Mouse (Mus musculus): Measurements from ENCODE around the gene Ffar4. TPM values are rescaled to one million over a fixed set of nuclear protein-coding genes. Genes with fewer than 3 reads are reported as not detected.

Ffar4 gene
- polyA plus RNA-seq, 1 experiment from 2014 or later = 8.8 TPM

DNA sequence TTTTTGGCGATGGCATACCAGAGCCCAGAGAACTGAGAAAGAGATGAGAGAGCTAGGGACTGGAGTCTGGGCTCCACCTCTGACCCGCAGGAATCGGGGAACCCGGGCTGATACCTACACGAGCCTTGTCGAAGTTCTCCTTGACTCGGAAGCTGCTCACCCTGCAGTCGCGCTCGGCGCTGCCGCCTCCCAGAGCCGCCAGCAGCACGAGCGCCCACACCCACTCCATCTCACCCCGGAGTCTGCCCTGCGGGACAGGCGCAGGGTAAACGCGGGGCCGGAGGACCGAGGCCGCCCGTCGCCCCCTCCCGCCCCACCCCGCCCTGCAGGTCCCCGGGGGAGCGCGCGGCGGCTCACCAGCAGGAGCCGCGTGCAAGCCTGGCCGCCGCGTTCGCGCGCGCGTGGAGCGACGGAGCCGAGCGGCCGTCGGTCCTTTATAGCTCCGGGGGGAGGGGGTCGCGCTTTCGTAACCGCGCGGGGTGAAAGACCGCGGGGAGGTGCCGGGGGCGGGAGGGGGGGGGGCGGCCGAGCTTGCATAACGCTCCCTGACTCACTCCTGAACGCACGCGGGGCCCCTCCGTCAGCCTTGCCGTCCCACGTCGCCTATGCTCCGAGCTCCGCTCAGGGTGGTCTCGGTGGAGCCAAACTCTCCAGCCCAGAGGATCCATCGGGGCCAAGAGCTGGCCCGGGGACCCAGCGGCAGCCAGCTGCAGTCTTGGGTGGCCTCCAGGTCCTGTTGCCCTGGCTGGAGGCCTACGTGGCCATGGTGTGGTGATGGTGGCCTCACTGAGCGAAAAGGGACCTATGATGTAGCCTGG, 27.7 kb downstream of the Ffar4 start:
- Histone ChIP-seq H3K36me3 (replicated peaks; ENCODE audit: insufficient read depth, low read length) (no peaks in the 10 kb centered on the region), H3K27ac (ENCODE audit: low read depth) (peak overlapping the region; percentile 100), H3K9ac (replicated peaks) (peak overlapping the region; percentile 71), H3K4me2 (ENCODE audit: low read depth, low read length) (peak overlapping the region; percentile 69), H3K27me3 (ENCODE audit: insufficient read depth, low read length) (peaks cover 10% of the 10 kb centered on the region; the same call in 1 of the 2 replicates), H3K4me1 (ENCODE audit: insufficient read depth) (peaks cover 3% of the 10 kb centered on the region; the same call in 1 of the 2 replicates), H3K4me3 (ENCODE audit: low read depth, low read length) (peak overlapping the region; percentile 46), H3K9me3 (ENCODE audit: low read length) (no peaks in the 10 kb centered on the region)
- DNase-seq (peak; percentile 86), ATAC-seq (peak; percentile 78)
- 2% methylated on average over 59 of the region's 77 CpGs for WGBS (ENCODE audit: insufficient replicate concordance)
- TF ChIP-seq CTCF (IDR thresholded peaks at IDR 0.05; ENCODE audit: low read depth) (no peak), EP300 (IDR thresholded peaks at IDR 0.05; ENCODE audit: low read depth) (no peak)

DNA sequence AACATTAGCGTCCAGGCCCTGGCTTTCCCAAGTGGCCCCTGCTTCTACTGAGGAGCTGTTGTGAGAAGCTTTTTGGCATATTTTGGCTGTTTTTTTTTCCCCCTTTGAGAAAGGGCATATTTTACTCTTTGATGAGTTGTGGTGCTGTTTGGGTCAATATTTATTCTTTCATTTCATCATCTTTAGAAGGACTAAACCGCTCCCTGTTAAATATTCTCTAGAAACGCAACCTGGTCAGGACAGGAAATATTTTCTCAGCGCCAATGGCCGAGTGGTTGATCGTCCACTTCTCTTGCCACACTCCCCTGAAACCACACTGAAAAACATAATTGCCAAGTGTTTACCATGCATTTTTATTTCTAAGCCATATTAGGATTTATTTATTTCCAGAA, 28.3 kb downstream of the Ffar4 start, which contains the start of gene Rbp4:
Gene Rbp4 (minus strand): TSS at position 63 of the 392 bp plus-strand sequence.
- H3K9me3 ChIP-seq (ENCODE audit: low read length) = no peaks in the 10 kb centered on the region
- H3K27ac ChIP-seq (ENCODE audit: low read depth) = peak within 1 kb of the TSS; percentile 100
- ATAC-seq (peak; percentile 62), DNase-seq (no peak)
- H3K4me1 ChIP-seq (ENCODE audit: insufficient read depth) = peaks cover 3% of the 10 kb centered on the region; the same call in 1 of the 2 replicates
- H3K36me3 ChIP-seq (replicated peaks; ENCODE audit: insufficient read depth, low read length) = no peaks in the 10 kb centered on the region
- TF ChIP-seq CTCF (IDR thresholded peaks at IDR 0.05; ENCODE audit: low read depth) (no peak), EP300 (IDR thresholded peaks at IDR 0.05; ENCODE audit: low read depth) (0 out of 2 replicates have a peak, but pooled peaks have one; percentile 41)
- WGBS (ENCODE audit: insufficient replicate concordance) = 47% methylated on average over 6 of the region's 6 CpGs
- peak within 1 kb of the TSS; percentile 46 for H3K4me3 ChIP-seq (ENCODE audit: low read depth, low read length)
- peaks cover 10% of the 10 kb centered on the region; the same call in 1 of the 2 replicates for H3K27me3 ChIP-seq (ENCODE audit: insufficient read depth, low read length)
- H3K4me2 ChIP-seq (ENCODE audit: low read depth, low read length) = peak within 1 kb of the TSS; percentile 69
- peak within 1 kb of the TSS; percentile 71 for H3K9ac ChIP-seq (replicated peaks)

DNA sequence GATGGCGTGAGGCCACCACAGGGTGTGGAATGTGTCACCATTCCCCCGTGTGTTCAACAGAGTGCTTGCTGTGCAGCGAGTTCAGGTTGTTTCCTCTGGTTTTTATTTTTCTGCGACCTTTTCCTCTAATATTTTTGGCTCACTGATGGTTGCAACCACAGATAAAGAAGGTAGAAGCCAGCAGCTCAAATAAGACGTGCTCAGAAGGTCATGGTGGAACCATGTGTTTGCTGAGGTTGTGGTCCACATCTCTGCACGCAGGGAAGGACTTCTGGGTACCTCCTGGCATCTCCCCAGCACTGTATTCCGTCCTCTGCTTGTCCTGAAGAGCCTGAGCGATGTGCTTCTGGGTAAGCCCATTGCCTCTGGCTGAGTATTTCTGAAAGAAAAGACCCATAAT, 29.8 kb downstream of the Ffar4 start:
- no peaks in the 10 kb centered on the region for H3K9me3 ChIP-seq (ENCODE audit: low read length)
- H3K4me1 ChIP-seq (ENCODE audit: insufficient read depth) = peaks cover 3% of the 10 kb centered on the region; the same call in 1 of the 2 replicates
- peak overlapping the region; percentile 24; the same call in 1 of the 2 replicates for H3K27ac ChIP-seq (ENCODE audit: low read depth)
- no peaks in the 10 kb centered on the region for H3K36me3 ChIP-seq (replicated peaks; ENCODE audit: insufficient read depth, low read length)
- DNase-seq (no peak), ATAC-seq (no peak)
- peaks cover 10% of the 10 kb centered on the region; the same call in 1 of the 2 replicates for H3K27me3 ChIP-seq (ENCODE audit: insufficient read depth, low read length)
- no peak overlapping the region for H3K9ac ChIP-seq (replicated peaks)
- no peak overlapping the region for H3K4me3 ChIP-seq (ENCODE audit: low read depth, low read length)
- no peak overlapping the region for H3K4me2 ChIP-seq (ENCODE audit: low read depth, low read length)
- TF ChIP-seq CTCF (IDR thresholded peaks at IDR 0.05; ENCODE audit: low read depth) (no peak), EP300 (IDR thresholded peaks at IDR 0.05; ENCODE audit: low read depth) (no peak)
- WGBS (ENCODE audit: insufficient replicate concordance) = 47% methylated on average over 8 of the region's 8 CpGs

DNA sequence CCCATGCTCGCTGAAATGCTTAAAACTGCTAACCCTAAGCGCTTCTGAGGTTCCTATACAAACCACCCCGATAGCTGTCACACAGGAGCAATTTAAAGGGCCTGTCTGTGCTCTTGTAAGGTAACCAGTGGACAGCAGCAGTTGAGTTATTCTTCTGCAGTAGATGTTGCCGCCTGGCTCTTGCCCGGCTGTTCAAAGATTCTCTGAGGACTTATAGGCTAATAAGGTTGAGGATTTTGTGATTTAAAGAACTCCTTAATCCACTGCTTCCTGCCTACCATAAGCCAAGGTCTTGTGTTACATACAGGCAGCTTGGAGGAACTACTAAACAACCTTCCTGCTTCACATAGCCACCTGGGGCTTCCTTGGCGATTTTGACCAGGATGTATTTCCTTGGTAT, 35.6 kb downstream of the Ffar4 start, which contains the start of gene Pde6c:
Gene Pde6c (plus strand): TSS at position 301 of the 400 bp plus-strand sequence.
- ATAC-seq (no peak), DNase-seq (no peak)
- TF ChIP-seq EP300 (IDR thresholded peaks at IDR 0.05; ENCODE audit: low read depth) = no peak
- TF ChIP-seq CTCF (IDR thresholded peaks at IDR 0.05; ENCODE audit: low read depth) = no peak
- H3K4me3 ChIP-seq (ENCODE audit: low read depth, low read length) = no peak within 1 kb of the TSS
- no peaks in the 10 kb centered on the region for H3K27me3 ChIP-seq (ENCODE audit: insufficient read depth, low read length)
- H3K36me3 ChIP-seq (replicated peaks; ENCODE audit: insufficient read depth, low read length) = no peaks in the 10 kb centered on the region
- no peaks in the 10 kb centered on the region for H3K9me3 ChIP-seq (ENCODE audit: low read length)
- peaks cover 8% of the 10 kb centered on the region for H3K4me1 ChIP-seq (ENCODE audit: insufficient read depth)
- H3K4me2 ChIP-seq (ENCODE audit: low read depth, low read length) = peak within 1 kb of the TSS; percentile 33; the same call in 1 of the 2 replicates
- 69% methylated on average over 6 of the region's 6 CpGs for WGBS (ENCODE audit: insufficient replicate concordance)
- peak within 1 kb of the TSS; percentile 76 for H3K27ac ChIP-seq (ENCODE audit: low read depth)
- H3K9ac ChIP-seq (replicated peaks) = no peak within 1 kb of the TSS

DNA sequence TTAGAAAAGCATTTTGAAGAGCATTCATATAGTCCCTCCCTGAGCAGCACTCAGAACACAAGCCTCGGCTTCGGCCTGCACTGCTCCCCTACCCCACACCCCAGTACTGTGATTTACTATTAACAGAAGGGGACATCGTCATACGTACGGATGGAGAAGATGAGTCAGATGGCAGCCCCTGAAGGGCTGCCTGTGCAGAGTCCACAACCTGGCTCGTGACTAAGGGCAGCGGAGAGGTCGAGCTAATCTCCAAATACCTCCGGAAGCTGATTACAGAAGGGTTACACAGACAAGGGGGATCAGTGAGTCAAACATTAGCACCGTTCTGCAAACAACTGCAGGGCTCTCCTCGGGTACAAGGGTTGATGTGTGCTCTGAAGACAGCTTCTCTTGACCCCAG, 37.1 kb downstream of the Ffar4 start:
- TF ChIP-seq EP300 (IDR thresholded peaks at IDR 0.05; ENCODE audit: low read depth) (peak; percentile 73; the same call in 1 of the 2 replicates), CTCF (IDR thresholded peaks at IDR 0.05; ENCODE audit: low read depth) (no peak)
- Histone ChIP-seq H3K4me2 (ENCODE audit: low read depth, low read length) (peak overlapping the region; percentile 33), H3K27ac (ENCODE audit: low read depth) (peak overlapping the region; percentile 76), H3K27me3 (ENCODE audit: insufficient read depth, low read length) (no peaks in the 10 kb centered on the region), H3K4me1 (ENCODE audit: insufficient read depth) (peaks cover 8% of the 10 kb centered on the region), H3K4me3 (ENCODE audit: low read depth, low read length) (no peak overlapping the region), H3K9me3 (ENCODE audit: low read length) (no peaks in the 10 kb centered on the region), H3K36me3 (replicated peaks; ENCODE audit: insufficient read depth, low read length) (no peaks in the 10 kb centered on the region), H3K9ac (replicated peaks) (no peak overlapping the region)
- WGBS (ENCODE audit: insufficient replicate concordance) = 42% methylated on average over 11 of the region's 11 CpGs
- DNase-seq = peak; percentile 42
- ATAC-seq = peak; percentile 90

DNA sequence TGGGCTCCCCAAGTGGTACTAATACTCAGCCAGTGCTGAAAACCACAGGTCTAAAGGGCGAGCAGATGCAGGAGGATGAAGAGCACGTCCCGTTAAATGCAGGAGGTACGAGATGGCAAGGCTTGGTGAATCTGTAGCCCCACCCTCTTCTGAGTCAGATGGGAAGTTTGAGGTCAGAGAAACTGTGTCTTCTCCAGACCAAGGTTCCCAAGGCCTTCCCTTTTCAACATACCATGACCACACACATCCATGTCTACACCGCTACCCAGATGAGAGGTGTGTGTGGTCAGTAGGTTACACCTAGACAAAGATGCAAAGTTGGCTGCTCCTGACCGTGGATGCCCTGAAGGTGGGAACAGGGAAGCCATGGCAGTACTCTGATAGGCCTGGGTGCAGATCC, 37.9 kb downstream of the Ffar4 start:
- Histone ChIP-seq H3K4me3 (ENCODE audit: low read depth, low read length) (no peak overlapping the region), H3K36me3 (replicated peaks; ENCODE audit: insufficient read depth, low read length) (no peaks in the 10 kb centered on the region), H3K4me2 (ENCODE audit: low read depth, low read length) (0 out of 2 replicates have a peak overlapping the region, but pooled peaks have one; percentile 26), H3K27me3 (ENCODE audit: insufficient read depth, low read length) (no peaks in the 10 kb centered on the region), H3K4me1 (ENCODE audit: insufficient read depth) (peaks cover 8% of the 10 kb centered on the region), H3K9me3 (ENCODE audit: low read length) (no peaks in the 10 kb centered on the region), H3K9ac (replicated peaks) (no peak overlapping the region), H3K27ac (ENCODE audit: low read depth) (peak overlapping the region; percentile 76)
- no peak for DNase-seq
- 56% methylated on average over 6 of the region's 6 CpGs for WGBS (ENCODE audit: insufficient replicate concordance)
- ATAC-seq = no peak
- no peak for TF ChIP-seq CTCF (IDR thresholded peaks at IDR 0.05; ENCODE audit: low read depth)
- TF ChIP-seq EP300 (IDR thresholded peaks at IDR 0.05; ENCODE audit: low read depth) = no peak

Measured in liver, postnatal 0 days (tissue).